Mouse (Mus musculus) midbrain, embryonic 12.5 days (tissue): ENCODE results near the gene Sfmbt2. TPM values are rescaled to one million over a fixed set of nuclear protein-coding genes. Genes with fewer than 3 reads are reported as not detected.

Source experiments
- ATAC-seq: fragments of 200-750 bp; cut with Nextera tagmentation; 2 replicates; pipeline ENCODE4 v1.8.0; 2017; ENCODE audit warnings: low read depth, moderate TSS enrichment, moderate library complexity; ENCODE audit not compliant: low FRiP score
- H3K27ac ChIP-seq: fragments of 300-500 bp; sonication (generic); replicated peaks from 2 replicates; pipeline ENCODE4 v1.5.1; 2016; ENCODE audit warnings: mild to moderate bottlenecking
- H3K27me3 ChIP-seq: fragments of 300-500 bp; sonication (generic); 2 replicates; pipeline ENCODE4 v1.6.1; 2016; ENCODE audit warnings: mild to moderate bottlenecking
- H3K36me3 ChIP-seq: fragments of 300-500 bp; sonication (generic); 2 replicates; pipeline ENCODE4 v1.6.1; 2016
- H3K4me1 ChIP-seq: fragments of 300-500 bp; sonication (generic); 2 replicates; pipeline ENCODE4 v1.6.1; 2016
- H3K4me2 ChIP-seq: fragments of 300-500 bp; sonication (generic); replicated peaks from 2 replicates; pipeline ENCODE4 v1.6.1; 2016; ENCODE audit warnings: mild to moderate bottlenecking, moderate library complexity
- H3K4me3 ChIP-seq: fragments of 300-500 bp; sonication (generic); 2 replicates; pipeline ENCODE4 v1.5.1; 2016; ENCODE audit warnings: mild to moderate bottlenecking
- H3K9ac ChIP-seq: fragments of 300-500 bp; sonication (generic); replicated peaks from 2 replicates; pipeline ENCODE4 v1.6.1; 2016; ENCODE audit warnings: mild to moderate bottlenecking, moderate library complexity
- H3K9me3 ChIP-seq: fragments of 300-500 bp; sonication (generic); 2 replicates; pipeline ENCODE4 v1.6.1; 2016; ENCODE audit warnings: mild to moderate bottlenecking
- WGBS: fragments of 180-500 bp; shearing (Covaris S2); methylation state at CpG from one replicate; pipeline ENCODE4 v1.1.7; 2016; 5-methylcytosine and 5-hydroxymethylcytosine counted together
- polyA plus RNA-seq: library from polyadenylated mRNA; unstranded; fragments of >200 nt; fragmentation: Nextera tagmentation; extraction: Ambion mirVana; gene quantifications from 2 replicates; pipeline ENCODE4 v1.2.1, GENCODE M21; 2016

Sfmbt2 gene
- polyA plus RNA-seq, 1 experiment from 2014 or later: 2.1 TPM

GRCm38 (mm10) chr2:10373508-10374206 lies 3.3 kb downstream of the Sfmbt2 start:
- H3K9ac ChIP-seq: peak overlapping the region; percentile 56; the same call in 1 of the 2 replicates
- H3K36me3 ChIP-seq: no peaks in the 10 kb centered on the region
- H3K4me2 ChIP-seq: peak overlapping the region; percentile 93
- no peak overlapping the region for H3K27ac ChIP-seq
- H3K4me3 ChIP-seq: peak overlapping the region; percentile 59
- H3K9me3 ChIP-seq: no peaks in the 10 kb centered on the region
- peak; percentile 31 for ATAC-seq
- under 1% methylated on average over 30 of the region's 30 CpGs for WGBS
- peaks cover 14% of the 10 kb centered on the region for H3K4me1 ChIP-seq
- peaks cover 73% of the 10 kb centered on the region for H3K27me3 ChIP-seq

- peaks cover 70% of the 10 kb centered on the region for H3K27me3 ChIP-seq
- H3K9ac ChIP-seq: peak overlapping the region; percentile 59
- no peaks in the 10 kb centered on the region for H3K36me3 ChIP-seq
- peak overlapping the region; percentile 59 for H3K4me3 ChIP-seq
- no peak overlapping the region for H3K27ac ChIP-seq
- H3K4me1 ChIP-seq: peaks cover 14% of the 10 kb centered on the region
- under 1% methylated on average over 34 of the region's 34 CpGs for WGBS
- H3K4me2 ChIP-seq: peak overlapping the region; percentile 93
- ATAC-seq: peak; percentile 80
- H3K9me3 ChIP-seq: no peaks in the 10 kb centered on the region
Observed at GRCm38 (mm10) chr2:10374207-10375023, 4.1 kb downstream of the Sfmbt2 start.

GRCm38 (mm10) chr2:10375024-10375372 lies 4.7 kb downstream of the Sfmbt2 start:
- Histone ChIP-seq H3K27ac (no peak overlapping the region), H3K36me3 (no peaks in the 10 kb centered on the region), H3K4me1 (peaks cover 14% of the 10 kb centered on the region), H3K9me3 (no peaks in the 10 kb centered on the region), H3K9ac (peak overlapping the region; percentile 59), H3K4me3 (peak overlapping the region; percentile 59), H3K27me3 (peaks cover 64% of the 10 kb centered on the region), H3K4me2 (peak overlapping the region; percentile 93)
- under 1% methylated on average over 22 of the region's 22 CpGs for WGBS
- peak; percentile 29 for ATAC-seq

GRCm38 (mm10) chr2:10389988-10390387 lies 19.7 kb downstream of the Sfmbt2 start:
- 0 out of 2 replicates have a peak, but pooled peaks cover 4% of the 10 kb centered on the region for H3K4me1 ChIP-seq
- H3K27me3 ChIP-seq: peaks cover 14% of the 10 kb centered on the region
- no peak for ATAC-seq
- H3K27ac ChIP-seq: no peak overlapping the region
- no peak overlapping the region for H3K4me2 ChIP-seq
- no peak overlapping the region for H3K9ac ChIP-seq
- H3K4me3 ChIP-seq: no peak overlapping the region
- H3K36me3 ChIP-seq: no peaks in the 10 kb centered on the region
- H3K9me3 ChIP-seq: no peaks in the 10 kb centered on the region
- WGBS: 87% methylated on average over 4 of the region's 4 CpGs

- H3K36me3 ChIP-seq: no peaks in the 10 kb centered on the region
- H3K9ac ChIP-seq: no peak overlapping the region
- no peak overlapping the region for H3K4me2 ChIP-seq
- 0 out of 2 replicates have a peak, but pooled peaks cover 4% of the 10 kb centered on the region for H3K4me1 ChIP-seq
- H3K9me3 ChIP-seq: no peaks in the 10 kb centered on the region
- 18% methylated on average over 7 of the region's 7 CpGs for WGBS
- peaks cover 14% of the 10 kb centered on the region for H3K27me3 ChIP-seq
- no peak overlapping the region for H3K4me3 ChIP-seq
- no peak overlapping the region for H3K27ac ChIP-seq
- ATAC-seq: no peak
Observed at GRCm38 (mm10) chr2:10390791-10391190, 20.5 kb downstream of the Sfmbt2 start.

- Histone ChIP-seq H3K27ac (no peak overlapping the region), H3K27me3 (peaks cover 14% of the 10 kb centered on the region; the same call in 1 of the 2 replicates), H3K9ac (no peak overlapping the region), H3K9me3 (no peaks in the 10 kb centered on the region), H3K36me3 (no peaks in the 10 kb centered on the region), H3K4me2 (no peak overlapping the region), H3K4me1 (0 out of 2 replicates have a peak, but pooled peaks cover 4% of the 10 kb centered on the region), H3K4me3 (no peak overlapping the region)
- ATAC-seq: no peak
- WGBS: 91% methylated on average over 11 of the region's 11 CpGs
Observed at GRCm38 (mm10) chr2:10395143-10395542, 24.8 kb downstream of the Sfmbt2 start.

GRCm38 (mm10) chr2:10397790-10398189 lies 27.5 kb downstream of the Sfmbt2 start:
- Histone ChIP-seq H3K27ac (no peak overlapping the region), H3K9ac (no peak overlapping the region), H3K4me3 (no peak overlapping the region), H3K4me2 (no peak overlapping the region), H3K4me1 (no peaks in the 10 kb centered on the region), H3K27me3 (peaks cover 12% of the 10 kb centered on the region; the same call in 1 of the 2 replicates), H3K9me3 (no peaks in the 10 kb centered on the region), H3K36me3 (no peaks in the 10 kb centered on the region)
- ATAC-seq: no peak
- WGBS: 73% methylated on average over 9 of the region's 9 CpGs

GRCm38 (mm10) chr2:10406151-10406550 lies 35.8 kb downstream of the Sfmbt2 start:
- Histone ChIP-seq H3K4me1 (no peaks in the 10 kb centered on the region), H3K4me3 (no peak overlapping the region), H3K36me3 (no peaks in the 10 kb centered on the region), H3K27me3 (peaks cover 42% of the 10 kb centered on the region), H3K4me2 (no peak overlapping the region), H3K9me3 (no peaks in the 10 kb centered on the region), H3K27ac (no peak overlapping the region), H3K9ac (no peak overlapping the region)
- WGBS: 46% methylated on average over 2 of the region's 2 CpGs
- ATAC-seq: no peak

GRCm38 (mm10) chr2:10409422-10409821 lies 39.1 kb downstream of the Sfmbt2 start:
- H3K4me1 ChIP-seq: no peaks in the 10 kb centered on the region
- no peak overlapping the region for H3K4me3 ChIP-seq
- no peak overlapping the region for H3K9ac ChIP-seq
- WGBS: 54% methylated on average over 13 of the region's 13 CpGs
- H3K4me2 ChIP-seq: no peak overlapping the region
- peak; percentile 45; the same call in 1 of the 2 replicates for ATAC-seq
- H3K9me3 ChIP-seq: no peaks in the 10 kb centered on the region
- H3K27me3 ChIP-seq: peaks cover 50% of the 10 kb centered on the region
- no peak overlapping the region for H3K27ac ChIP-seq
- H3K36me3 ChIP-seq: no peaks in the 10 kb centered on the region

- no peak for ATAC-seq
- H3K27me3 ChIP-seq: peaks cover 48% of the 10 kb centered on the region
- WGBS: 89% methylated on average over 5 of the region's 5 CpGs
- no peaks in the 10 kb centered on the region for H3K36me3 ChIP-seq
- no peak overlapping the region for H3K27ac ChIP-seq
- no peaks in the 10 kb centered on the region for H3K9me3 ChIP-seq
- H3K4me1 ChIP-seq: no peaks in the 10 kb centered on the region
- no peak overlapping the region for H3K4me3 ChIP-seq
- H3K9ac ChIP-seq: no peak overlapping the region
- no peak overlapping the region for H3K4me2 ChIP-seq
Observed at GRCm38 (mm10) chr2:10410069-10410468, 39.8 kb downstream of the Sfmbt2 start.

GRCm38 (mm10) chr2:10420944-10421420 lies 50.7 kb downstream of the Sfmbt2 start:
- Histone ChIP-seq H3K9me3 (no peaks in the 10 kb centered on the region; the same call in 1 of the 2 replicates), H3K4me2 (no peak overlapping the region), H3K27me3 (no peaks in the 10 kb centered on the region; the same call in 1 of the 2 replicates), H3K27ac (no peak overlapping the region), H3K9ac (no peak overlapping the region), H3K36me3 (no peaks in the 10 kb centered on the region), H3K4me1 (no peaks in the 10 kb centered on the region), H3K4me3 (no peak overlapping the region)
- ATAC-seq: no peak
- 75% methylated on average over 6 of the region's 6 CpGs for WGBS

GRCm38 (mm10) chr2:10437290-10437689 lies 67.0 kb downstream of the Sfmbt2 start:
- Histone ChIP-seq H3K4me1 (peaks cover 6% of the 10 kb centered on the region; the same call in 1 of the 2 replicates), H3K27me3 (no peaks in the 10 kb centered on the region), H3K4me2 (no peak overlapping the region), H3K4me3 (no peak overlapping the region), H3K9me3 (no peaks in the 10 kb centered on the region), H3K27ac (no peak overlapping the region), H3K36me3 (no peaks in the 10 kb centered on the region), H3K9ac (no peak overlapping the region)
- 57% methylated on average over 9 of the region's 9 CpGs for WGBS
- ATAC-seq: peak; percentile 59
